Mouse (Mus musculus) spleen, adult 2 months (tissue): ENCODE measurements around the gene Reep1.

Experiments used
- CTCF ChIP-seq: fragments of 200-500 bp; IDR thresholded peaks from 2 replicates; pipeline ENCODE4 v1.5.1; 2011; ENCODE audit warnings: mild to moderate bottlenecking, inconsistent platforms; ENCODE audit not compliant: insufficient read depth, insufficient read length, insufficient replicate concordance; ENCODE audit errors: extremely low read depth
- POLR2A ChIP-seq: fragments of 200-500 bp; IDR thresholded peaks from 2 replicates; pipeline ENCODE4 v1.6.1; 2011; ENCODE audit warnings: low read depth, low read length, inconsistent platforms

GRCm38 (mm10) chr6:71799391-71799790, 92.0 kb downstream of the Reep1 start:
- no peak for TF ChIP-seq CTCF
- TF ChIP-seq POLR2A = no peak
